Mouse (Mus musculus) gastrocnemius, adult 18-20 months (tissue): ENCODE measurements around the gene Hist2h3c1. TPM values are rescaled to one million over a fixed set of nuclear protein-coding genes. Genes with fewer than 3 reads are reported as not detected.
"Not testable (repeated sequence)": the region's sequence is repeated elsewhere in the genome, so short reads cannot be mapped to it uniquely, and the experiment has no call there.

ENCODE experiments used
- DNase-seq: peaks from one replicate; pipeline ENCODE4 v3.0.0; 2021; ENCODE audit warnings: low spot score
- microRNA-seq: library from miRNA; unstranded; fragments of <30 nt; microRNA quantifications from one replicate; pipeline ENCODE4 v1.2.0, GENCODE M21; 2021
- total RNA-seq, 2 experiments: library from RNA; stranded (reverse); gene quantifications; 2 replicates each; pipeline ENCODE4 v1.2.3; 2021

Hist2h3c1 gene
- total RNA-seq, 2 experiments from 2014 or later: not detected

DNA sequence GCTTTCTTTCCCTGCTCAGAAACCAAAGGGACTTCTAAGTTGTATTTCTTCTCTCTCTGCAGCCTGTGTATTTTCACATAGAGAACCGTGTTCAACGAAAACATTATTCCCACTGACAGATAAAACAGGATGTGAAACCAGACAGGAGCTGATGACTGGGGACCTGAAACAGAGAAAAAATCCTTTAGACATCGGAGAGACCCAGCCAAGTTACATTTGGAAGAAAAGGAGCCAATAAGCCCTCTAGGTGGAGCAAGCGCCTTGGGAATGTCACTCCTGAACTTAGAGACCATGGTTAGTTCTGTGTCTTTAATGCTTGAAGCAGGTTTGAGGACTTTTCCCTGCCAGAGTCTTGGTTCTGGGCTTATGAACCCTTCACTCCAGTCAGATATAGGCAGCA, 38.0 kb downstream of the Hist2h3c1 start:
- DNase-seq: no peak

DNA sequence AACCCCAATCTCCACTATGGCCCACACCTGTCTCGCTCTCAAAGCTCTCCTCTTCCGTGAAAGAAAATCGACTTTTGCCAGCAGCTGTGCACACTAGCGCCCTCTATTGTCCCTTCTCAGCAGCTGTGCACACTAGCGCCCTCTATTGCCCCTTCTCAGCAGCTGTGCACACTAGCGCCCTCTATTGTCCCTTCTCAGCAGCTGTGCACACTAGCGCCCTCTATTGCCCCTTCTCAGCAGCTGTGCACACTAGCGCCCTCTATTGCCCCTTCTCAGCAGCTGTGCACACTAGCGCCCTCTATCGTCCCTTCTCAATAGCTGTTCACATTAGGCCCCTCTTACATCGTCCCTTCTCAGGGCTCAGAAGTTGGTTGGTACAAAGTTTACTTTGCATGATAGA, 40.8 kb downstream of the Hist2h3c1 start:
- not testable (repeated sequence) for DNase-seq

DNA sequence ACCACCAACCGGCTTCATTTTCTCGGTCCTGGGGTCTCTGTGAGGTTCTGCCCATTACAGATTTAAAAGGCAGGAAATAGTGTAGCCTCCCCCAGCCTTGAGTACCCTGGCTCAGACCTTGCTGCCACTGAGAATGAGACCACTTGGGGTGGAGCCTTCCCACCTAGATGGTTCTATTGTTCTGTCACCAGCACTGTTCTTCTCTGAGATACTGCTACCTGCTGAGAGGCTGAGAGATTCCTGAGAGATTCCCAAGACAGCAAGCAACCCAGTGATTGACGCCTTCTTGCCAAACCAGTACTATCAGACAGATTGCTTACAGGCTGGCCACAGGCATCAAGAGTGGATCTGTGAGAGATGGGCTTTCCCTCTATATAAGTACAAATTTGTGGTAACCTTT, 42.7 kb downstream of the Hist2h3c1 start:
- DNase-seq: no peak

DNA sequence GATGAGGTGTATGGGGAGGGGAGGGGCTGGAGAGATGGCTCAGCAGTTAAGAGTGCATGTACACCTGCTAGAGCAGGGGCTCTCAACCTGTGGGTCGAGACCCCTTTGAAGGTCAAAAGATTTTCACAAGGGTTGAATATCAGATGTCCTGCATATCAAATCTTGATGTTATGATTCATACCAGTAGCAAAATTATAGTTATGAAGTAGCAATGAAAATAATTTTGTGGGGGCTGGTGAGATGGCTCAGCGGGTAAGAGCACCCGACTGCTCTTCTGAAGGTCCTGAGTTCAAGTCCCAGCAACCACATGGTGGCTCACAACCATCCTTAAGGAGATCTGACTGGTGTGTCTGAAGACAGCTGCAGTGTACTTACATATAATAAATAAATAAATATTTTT, 44.2 kb downstream of the Hist2h3c1 start:
- DNase-seq: not testable (repeated sequence)

DNA sequence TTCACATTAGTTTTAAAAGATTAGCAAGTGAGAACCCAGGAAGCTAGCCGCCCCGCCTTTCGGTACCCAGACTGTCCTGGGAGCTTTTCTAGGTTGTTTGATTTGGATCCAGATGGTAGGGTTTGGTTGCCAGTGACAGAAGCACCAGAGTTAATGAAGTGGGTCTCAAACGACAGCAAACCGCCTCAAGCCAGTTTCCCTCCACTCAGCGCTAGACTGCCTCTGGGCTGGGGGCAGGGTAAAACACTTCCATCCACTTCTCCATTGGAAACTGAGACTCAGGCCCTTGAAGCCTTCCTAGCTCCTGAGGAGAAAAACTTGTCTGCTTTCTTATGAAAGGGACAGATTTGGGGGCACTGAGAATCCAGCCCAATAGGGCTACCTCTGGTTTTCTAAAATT, 46.2 kb downstream of the Hist2h3c1 start:
- DNase-seq: no peak

DNA sequence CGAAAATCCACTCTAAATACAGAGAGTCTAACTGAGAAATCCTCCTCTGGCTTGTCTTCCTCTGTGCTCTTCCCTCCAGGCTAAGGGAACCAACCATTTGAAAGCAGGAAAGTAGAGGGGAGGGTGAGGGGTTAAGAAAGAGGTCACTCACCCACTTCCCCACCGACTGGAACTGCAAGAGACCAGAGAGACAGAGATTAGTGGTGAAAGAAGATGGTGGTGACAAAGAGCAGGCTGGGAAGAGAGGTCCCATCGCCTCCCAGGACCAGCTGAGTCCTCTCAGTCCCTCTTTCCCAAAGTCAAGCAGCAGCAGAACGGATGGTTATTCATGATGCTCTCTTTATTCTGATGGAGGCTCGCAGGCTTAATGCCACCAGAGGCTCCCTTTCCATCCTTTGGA, 46.9 kb downstream of the Hist2h3c1 start:
- no peak for DNase-seq

DNA sequence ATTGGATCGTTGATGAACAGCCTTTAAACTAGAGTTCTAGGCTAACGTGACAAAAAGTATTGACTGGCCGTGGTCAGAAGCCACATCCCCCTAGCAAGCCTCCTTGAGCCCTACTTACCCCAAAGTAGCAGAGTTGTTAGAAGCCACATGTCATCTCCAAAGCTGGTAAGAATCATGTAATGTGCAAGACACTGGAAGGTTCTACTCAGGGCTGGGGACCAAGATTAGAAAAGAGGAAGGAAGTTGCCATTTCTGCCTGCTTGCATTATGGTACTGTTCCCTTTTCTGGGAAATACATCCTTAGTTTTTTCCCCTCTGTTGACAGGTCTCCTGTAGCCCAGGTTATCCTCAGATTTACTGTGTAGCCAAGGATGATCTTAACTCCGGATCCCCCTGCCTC, 47.3 kb downstream of the Hist2h3c1 start, which contains the start of gene Fcgr1:
Gene Fcgr1 (minus strand): TSS at position 183 of the 400 bp plus-strand sequence.
- no peak for DNase-seq

Small RNA genes lying within 50 kb of the gene (microRNA-seq; reads per million reads assigned to microRNA genes)
- not detected for gene Gm44492
- gene Gm47311: not detected
- not detected for gene Gm47313

Other genes with a start within 250 kb of the Hist2h3c1 start
- gene Vps45, start 188.2 kb upstream of the Hist2h3c1 start, total RNA-seq: 10 to 100 TPM; 19.6 to 19.8 TPM
- 10 to 100 TPM; 57.4 to 58.2 TPM for gene Otud7b, start 142.2 kb upstream of the Hist2h3c1 start, total RNA-seq
- gene Mtmr11, start 84.7 kb upstream of the Hist2h3c1 start, total RNA-seq: 1 to 10 TPM; 2.0 to 3.1 TPM
- gene Sf3b4, start 74.4 kb upstream of the Hist2h3c1 start, total RNA-seq: 10 to 100 TPM; 12.1 to 14.4 TPM
- under 1 TPM; 0.17 to 0.21 TPM for gene Sv2a, start 65.5 kb upstream of the Hist2h3c1 start, total RNA-seq
- gene Bola1, start 27.0 kb upstream of the Hist2h3c1 start, total RNA-seq: 10 to 100 TPM; 27.8 to 31.6 TPM
- 1 to 10 TPM in 1 of 2 experiments, under 1 TPM in 1; 0.62 to 1.8 TPM for gene Hist2h2ab, start 26.8 kb upstream of the Hist2h3c1 start, total RNA-seq
- gene Hist2h2ac, start 25.8 kb upstream of the Hist2h3c1 start, total RNA-seq: 10 to 100 TPM in 1 of 2 experiments, 1 to 10 TPM in 1; 6.7 to 12.5 TPM
- 1 to 10 TPM; 4.2 to 6.2 TPM for gene Hist2h2be, start 25.6 kb upstream of the Hist2h3c1 start, total RNA-seq
- 1 to 10 TPM; 4.7 to 4.9 TPM for gene Hist2h3c2, start 7.6 kb upstream of the Hist2h3c1 start, total RNA-seq
- 100 to 1,000 TPM; 170 to 186 TPM for gene Hist2h2aa2, start 6.4 kb upstream of the Hist2h3c1 start, total RNA-seq
- 1 to 10 TPM; 2.8 to 4.7 TPM for gene Hist2h2aa1, start 1.2 kb upstream of the Hist2h3c1 start, total RNA-seq
- gene Hist2h4, start 16.6 kb downstream of the Hist2h3c1 start, total RNA-seq: 1 to 10 TPM; 4.6 to 7.8 TPM
- gene Hist2h3b, start 22.0 kb downstream of the Hist2h3c1 start, total RNA-seq: 10 to 100 TPM; 14.0 to 16.9 TPM
- gene Hist2h2bb, start 23.1 kb downstream of the Hist2h3c1 start, total RNA-seq: 10 to 100 TPM; 15.3 to 27.5 TPM
- gene Fcgr1, start 47.3 kb downstream of the Hist2h3c1 start, total RNA-seq: under 1 TPM in 1 of 2 experiments, not detected in 1; 0.14 TPM
- not detected for gene BC107364, start 205.6 kb downstream of the Hist2h3c1 start, total RNA-seq